In genomic region chr15:101318889-101319765, GRCm38 (mm10) we compare ENCODE assay signal across 12 mouse cellular contexts. TPM values are rescaled to one million over a fixed set of nuclear protein-coding genes. Genes with fewer than 3 reads are reported as not detected.
A peak's percentile ranks its signal among the peaks of the same experiment; 100 is the strongest.
DNase-seq lines count a peak whose midpoint lies in the region; ATAC-seq and TF ChIP-seq lines count a peak whose summit lies in the region.
"Had no signal": no experiment of that assay in that cellular context is flagged by ENCODE, and none has a peak within 500 bp of the region (broad histone marks: within the 10 kb centered on the region; RNA-seq: fewer than 3 reads in every experiment).

No protein-coding gene starts in this region.

- in situ Hi-C loops in CH12.LX (cut with MboI; ENCODE audit: low pct_ligation_motif_present, low pct_unique_long_range_greater_than_20kb, low sequenced_read_pairs): no loop called here

- no peaks in the 10 kb centered on the region for H3K36me3 ChIP-seq in CH12.LX (replicated peaks in 1 of 2; ENCODE audit: control insufficient read depth in 1 of 2, insufficient read depth in 1 of 2, low read length in 1 of 2)
- H3K36me3 ChIP-seq in kidney, embryonic 15.5 days: no peaks in the 10 kb centered on the region
- H3K36me3 ChIP-seq: hindbrain, embryonic 10.5 days had no signal

- intact Hi-C loops in left cerebral cortex, adult 2 months (cut with DNase I): loop anchor here (5.0 kb wide), 1 partner anchor 97 kb away; the partner anchor contains the start of gene Grasp

- peak; percentile 28 for DNase-seq in kidney, adult 18-20 months
- no peak for DNase-seq in kidney, postnatal 10 days
- peak; percentile 83 for DNase-seq in CH12.LX (ENCODE audit: extremely low read depth)
- DNase-seq in adrenal gland, postnatal 14 days: peak; percentile 57
- DNase-seq in urinary bladder, postnatal 14 days (ENCODE audit: low spot score): no peak
- DNase-seq in left cerebral cortex, adult 2 months (ENCODE audit: extremely low spot score in 1 of 2, low spot score in 2 of 2): no peak
- no peak for DNase-seq in gastrocnemius, postnatal 4 days (ENCODE audit: low spot score in 2 of 2)
- DNase-seq: lung, adult 2 months had no signal

- 0 out of 2 replicates have a peak, but pooled peaks have one; percentile 29 for TF ChIP-seq POLR2A in CH12.LX (IDR thresholded peaks at IDR 0.05; ENCODE audit: low read depth, low read length)

- TF ChIP-seq RAD21 in CH12.LX (IDR thresholded peaks at IDR 0.05; ENCODE audit: low read depth, low read length): no peak

- peak overlapping the region; percentile 50 for H3K4me2 ChIP-seq in CH12.LX (ENCODE audit: insufficient read depth, low read depth, poor library complexity, severe bottlenecking)
- no peak overlapping the region for H3K4me2 ChIP-seq in kidney, embryonic 15.5 days

- TF ChIP-seq CTCF in CH12.LX (conservative IDR thresholded peaks at IDR 0.05 in 1 of 2, IDR thresholded peaks at IDR 0.05 in 1 of 2; ENCODE audit: low read depth in 2 of 2, low read length in 2 of 2): no peak
- TF ChIP-seq CTCF in left cerebral cortex, adult 2 months (IDR thresholded peaks at IDR 0.05): no peak

- H3K27me3 ChIP-seq in CH12.LX (replicated peaks): peaks cover 4% of the 10 kb centered on the region
- no peaks in the 10 kb centered on the region for H3K27me3 ChIP-seq in kidney, embryonic 15.5 days

- dilution Hi-C loops in CH12.LX (cut with MboI; ENCODE audit: extremely low pct_ligation_motif_present, extremely low pct_unique_long_range_greater_than_20kb, low sequenced_read_pairs): no loop called here

- no peak for ATAC-seq in kidney, embryonic 15.5 days (replicated peaks; ENCODE audit: low FRiP score)
- ATAC-seq: forebrain, embryonic 16.5 days; midbrain, embryonic 16.5 days had no signal

- WGBS in kidney, embryonic 15.5 days: 49% methylated on average over 14 of the region's 14 CpGs

- peak overlapping the region; percentile 59 for H3K27ac ChIP-seq in CH12.LX (ENCODE audit: insufficient read depth, low read depth)
- peak overlapping the region; percentile 81; the same call in 1 of the 2 replicates for H3K27ac ChIP-seq in kidney, embryonic 15.5 days
- H3K27ac ChIP-seq in left cerebral cortex, adult 2 months: no peak overlapping the region
- H3K27ac ChIP-seq: hindbrain, embryonic 10.5 days had no signal

- H3K4me1 ChIP-seq in CH12.LX (ENCODE audit: control insufficient read depth in 1 of 2, insufficient read depth in 2 of 2): peaks cover 25 to 59% of the 10 kb centered on the region in 2 experiments
- H3K4me1 ChIP-seq in kidney, embryonic 15.5 days: peaks cover 53% of the 10 kb centered on the region

- H3K4me3 ChIP-seq in CH12.LX (replicated peaks in 1 of 3; ENCODE audit: low read depth in 2 of 3, low read length in 2 of 3, poor library complexity in 1 of 3): no peak overlapping the region
- no peak overlapping the region for H3K4me3 ChIP-seq in kidney, embryonic 15.5 days (replicated peaks)
- H3K4me3 ChIP-seq in left cerebral cortex, adult 2 months: no peak overlapping the region
- H3K4me3 ChIP-seq: hindbrain, embryonic 10.5 days had no signal

- peak; percentile 63 for TF ChIP-seq EP300 in CH12.LX (IDR thresholded peaks at IDR 0.05; ENCODE audit: low read length)

- no peak overlapping the region; the same call in 1 of the 2 replicates for H3K9ac ChIP-seq in CH12.LX (ENCODE audit: insufficient read depth, low read depth)
- H3K9ac ChIP-seq in kidney, embryonic 15.5 days: no peak overlapping the region

- no peaks in the 10 kb centered on the region for H3K79me2 ChIP-seq in CH12.LX (replicated peaks; ENCODE audit: control insufficient read depth, extremely low read depth, insufficient read depth, poor library complexity, severe bottlenecking)

- peaks cover 11% of the 10 kb centered on the region for H3K9me3 ChIP-seq in CH12.LX (replicated peaks; ENCODE audit: low read length)
- H3K9me3 ChIP-seq in kidney, embryonic 15.5 days (replicated peaks): no peaks in the 10 kb centered on the region
- H3K9me3 ChIP-seq: hindbrain, embryonic 10.5 days had no signal

TF ChIP-seq in CH12.LX, 34 proteins besides CTCF, POLR2A, EP300 and RAD21:
- TF ChIP-seq PAX5 (IDR thresholded peaks at IDR 0.05; ENCODE audit: low read length) (no peak), ZNF384 (IDR thresholded peaks at IDR 0.05; ENCODE audit: low read depth, low read length) (peak; percentile 36; the same call in 1 of the 2 replicates), NELFE (IDR thresholded peaks at IDR 0.05; ENCODE audit: low read depth, low read length) (peak; percentile 38; the same call in 1 of the 2 replicates), KAT2A (IDR thresholded peaks at IDR 0.05; ENCODE audit: insufficient replicate concordance, low read length) (0 out of 2 replicates have a peak, but pooled peaks have one; percentile 49), RCOR1 (conservative IDR thresholded peaks at IDR 0.05; ENCODE audit: low read depth, low read length) (peak; percentile 76; the same call in 1 of the 2 replicates), POLR2AphosphoS2 (IDR thresholded peaks at IDR 0.05; ENCODE audit: low read depth, low read length) (no peak), USF1 (IDR thresholded peaks at IDR 0.05; ENCODE audit: low read depth, low read length) (no peak), JUN (IDR thresholded peaks at IDR 0.05; ENCODE audit: insufficient read depth, low read depth, low read length) (no peak), SMC3 (IDR thresholded peaks at IDR 0.05; ENCODE audit: low read depth, low read length) (no peak), MAZ (IDR thresholded peaks at IDR 0.05; ENCODE audit: low read depth, low read length) (peak; percentile 68; the same call in 1 of the 2 replicates), SIN3A (IDR thresholded peaks at IDR 0.05; ENCODE audit: low read length) (no peak), UBTF (IDR thresholded peaks at IDR 0.05; ENCODE audit: low read depth, low read length) (no peak), TBP (conservative IDR thresholded peaks at IDR 0.05; ENCODE audit: low read depth, low read length) (peak; percentile 97), ZKSCAN1 (IDR thresholded peaks at IDR 0.05; ENCODE audit: borderline replicate concordance, low read depth, low read length) (no peak), CHD2 (IDR thresholded peaks at IDR 0.05; ENCODE audit: low read length) (peak; percentile 58), USF2 (conservative IDR thresholded peaks at IDR 0.05; ENCODE audit: low read depth, low read length) (no peak), E2F4 (IDR thresholded peaks at IDR 0.05; ENCODE audit: insufficient replicate concordance, low read depth, low read length) (no peak), ZMIZ1 (IDR thresholded peaks at IDR 0.05; ENCODE audit: low read depth, low read length) (no peak), BHLHE40 (IDR thresholded peaks at IDR 0.05; ENCODE audit: low read depth, low read length) (peak; percentile 31), MAX (IDR thresholded peaks at IDR 0.05; ENCODE audit: low read length) (peak; percentile 64), ZC3H11A (IDR thresholded peaks at IDR 0.05; ENCODE audit: low read depth, low read length) (no peak), GABPA (IDR thresholded peaks at IDR 0.05; ENCODE audit: insufficient replicate concordance, low read depth, low read length) (no peak), CHD1 (IDR thresholded peaks at IDR 0.05; ENCODE audit: low read depth, low read length) (0 out of 2 replicates have a peak, but pooled peaks have one; percentile 64), MYC (IDR thresholded peaks at IDR 0.05; ENCODE audit: low read depth, low read length) (0 out of 2 replicates have a peak, but pooled peaks have one; percentile 44), MAFK (IDR thresholded peaks at IDR 0.05; ENCODE audit: insufficient replicate concordance, low read length) (0 out of 2 replicates have a peak, but pooled peaks have one; percentile 28), MEF2A (IDR thresholded peaks at IDR 0.05; ENCODE audit: borderline replicate concordance, low read depth, low read length) (no peak; the same call in none of the 2 replicates), TCF12 (IDR thresholded peaks at IDR 0.05; ENCODE audit: low read depth, low read length) (peak; percentile 34; the same call in 1 of the 2 replicates), IRF4 (IDR thresholded peaks at IDR 0.05; ENCODE audit: low read depth, low read length) (peak; percentile 49), ELF1 (IDR thresholded peaks at IDR 0.05; ENCODE audit: low read depth, low read length) (no peak), JUND (conservative IDR thresholded peaks at IDR 0.05; ENCODE audit: low read depth, low read length) (peak; percentile 31; the same call in 1 of the 2 replicates), MXI1 (IDR thresholded peaks at IDR 0.05; ENCODE audit: low read depth, low read length) (0 out of 2 replicates have a peak, but pooled peaks have one; percentile 19), ETS1 (conservative IDR thresholded peaks at IDR 0.05; ENCODE audit: low read depth, low read length) (peak; percentile 48), NRF1 (IDR thresholded peaks at IDR 0.05; ENCODE audit: low read depth, low read length) (0 out of 2 replicates have a peak, but pooled peaks have one; percentile 16)

RNA-seq across cellular contexts. Expression of gene 6030408B16Rik, which starts 26.1 kb away (rescaled TPM):
- 0.13 TPM in 1 of 2 replicates, not detected in the other for total RNA-seq in CH12.LX (2012; rRNA removed)
- 0.17 and 0.20 TPM in 2 replicates for total RNA-seq in CH12.LX (2014; rRNA removed)
- not detected in 2 replicates for polyA plus RNA-seq in CH12.LX (2012; ENCODE audit: insufficient read length, low read depth)
- total RNA-seq in adrenal gland, postnatal 14 days (2021): 2.1 and 2.4 TPM in 2 replicates
- 18.1 and 19.9 TPM in 2 replicates for polyA plus RNA-seq in kidney, embryonic 15.5 days (2015; fragmentation: Nextera tagmentation; extraction: Ambion mirVana)
- total RNA-seq in left cerebral cortex, adult 2 months (2021): under 1 TPM; 0.30 to 0.41 TPM
- total RNA-seq in gastrocnemius, postnatal 4 days (2021): under 1 TPM in 1 of 2 experiments, not detected in 1; 0.59 TPM

RNA-seq across cellular contexts. Expression of gene Atg101, which starts 35.1 kb away (rescaled TPM):
- 56.9 and 58.8 TPM in 2 replicates for total RNA-seq in CH12.LX (2012; rRNA removed)
- total RNA-seq in CH12.LX (2014; rRNA removed): 61.2 and 61.3 TPM in 2 replicates
- 49.1 and 55.9 TPM in 2 replicates for polyA plus RNA-seq in CH12.LX (2012; ENCODE audit: insufficient read length, low read depth)
- total RNA-seq in adrenal gland, postnatal 14 days (2021): 64.4 and 97.1 TPM in 2 replicates
- 75.0 and 80.1 TPM in 2 replicates for polyA plus RNA-seq in kidney, embryonic 15.5 days (2015; fragmentation: Nextera tagmentation; extraction: Ambion mirVana)
- 10 to 100 TPM; 41.9 to 44.5 TPM for total RNA-seq in left cerebral cortex, adult 2 months (2021)
- total RNA-seq in gastrocnemius, postnatal 4 days (2021): 10 to 100 TPM; 24.8 to 25.8 TPM

RNA-seq across cellular contexts. Expression of gene Krt80, which starts 50.8 kb away (rescaled TPM):
- not detected in 2 replicates for total RNA-seq in CH12.LX (2012; rRNA removed)
- total RNA-seq in CH12.LX (2014; rRNA removed): not detected in 2 replicates
- 0.20 TPM in 1 of 2 replicates, not detected in the other for polyA plus RNA-seq in CH12.LX (2012; ENCODE audit: insufficient read length, low read depth)
- total RNA-seq in adrenal gland, postnatal 14 days (2021): 0.74 and 1.1 TPM in 2 replicates
- 1.6 and 2.3 TPM in 2 replicates for polyA plus RNA-seq in kidney, embryonic 15.5 days (2015; fragmentation: Nextera tagmentation; extraction: Ambion mirVana)
- 1 to 10 TPM; 2.9 to 3.9 TPM for total RNA-seq in left cerebral cortex, adult 2 months (2021)
- total RNA-seq in gastrocnemius, postnatal 4 days (2021): 1 to 10 TPM; 2.7 to 3.4 TPM

Comparison
In these comparisons a context has a peak if more than half of its experiments do, and no peak if none do; other contexts are left out.
1. DNase-seq: peak in kidney, adult 18-20 months (single experiment), CH12.LX (single experiment) and adrenal gland, postnatal 14 days (single experiment); none in kidney, postnatal 10 days (single experiment), urinary bladder, postnatal 14 days (single experiment), left cerebral cortex, adult 2 months (0 of 2) and gastrocnemius, postnatal 4 days (0 of 2).